ENCODE assay signal across 12 mouse cellular contexts in the genomic region with DNA sequence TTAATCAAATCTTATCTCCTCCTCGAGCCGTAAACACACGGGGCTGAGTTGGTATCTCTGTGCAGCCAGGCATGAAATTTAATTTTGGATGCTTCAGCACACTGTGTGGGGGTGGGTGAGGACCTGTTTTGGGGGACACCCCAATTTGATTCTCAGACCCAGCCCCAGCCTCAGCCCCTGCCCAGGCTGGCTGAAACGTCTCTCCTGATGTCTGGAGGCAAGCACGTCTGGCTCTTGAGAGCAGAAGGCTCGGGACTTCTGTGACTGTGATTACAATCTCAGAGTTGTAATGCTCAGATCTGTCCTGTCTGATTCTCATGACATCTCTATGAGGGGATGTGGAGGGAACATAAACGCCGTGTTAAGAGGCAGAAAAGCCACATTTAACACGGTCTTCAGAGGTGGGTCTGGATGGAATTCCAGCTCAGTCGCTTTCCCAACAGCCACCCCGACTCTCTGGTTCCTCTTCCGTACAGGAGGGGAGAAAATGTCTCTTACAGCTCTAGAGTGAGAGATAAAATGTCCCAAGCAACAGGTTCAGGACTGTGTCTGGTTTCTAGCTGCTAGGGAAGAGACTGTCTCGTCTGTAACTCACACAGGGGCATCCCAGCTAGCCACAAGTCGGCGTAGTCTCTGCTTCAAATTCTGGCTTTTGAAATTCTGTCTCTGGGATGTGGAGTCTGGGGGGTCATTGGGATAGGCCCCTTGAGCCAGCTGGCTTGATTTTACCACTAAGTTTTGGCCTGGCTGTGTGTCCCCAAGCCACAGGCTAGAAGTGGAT. TPM values are rescaled to one million over a fixed set of nuclear protein-coding genes. Genes with fewer than 3 reads are reported as not detected.
A peak's percentile ranks its signal among the peaks of the same experiment; 100 is the strongest.
DNase-seq lines count a peak whose midpoint lies in the region; ATAC-seq lines count a peak whose summit lies in the region.
"Had no signal": no experiment of that assay in that cellular context is flagged by ENCODE, and none has a peak within 500 bp of the region (broad histone marks: within the 10 kb centered on the region; RNA-seq: fewer than 3 reads in every experiment).

No protein-coding gene starts in this region.

- H3K27me3 ChIP-seq in heart, embryonic 14.5 days (ENCODE audit: control insufficient read depth, insufficient read depth, low read length): no peaks in the 10 kb centered on the region
- peaks cover 67% of the 10 kb centered on the region for H3K27me3 ChIP-seq in embryonic facial prominence, embryonic 10.5 days (replicated peaks; ENCODE audit: low read depth, poor library complexity, severe bottlenecking)
- peaks cover 10% of the 10 kb centered on the region for H3K27me3 ChIP-seq in hindbrain, embryonic 13.5 days
- H3K27me3 ChIP-seq in midbrain, embryonic 16.5 days (ENCODE audit: control insufficient read depth, insufficient read depth, low read depth, low read length): no peaks in the 10 kb centered on the region; the same call in 1 of the 2 replicates

- no peak overlapping the region for H3K9ac ChIP-seq in heart, embryonic 14.5 days (ENCODE audit: low read length)
- H3K9ac ChIP-seq in hindbrain, embryonic 13.5 days: no peak overlapping the region
- H3K9ac ChIP-seq in midbrain, embryonic 16.5 days (ENCODE audit: low read depth, low read length): no peak overlapping the region
- H3K9ac ChIP-seq: lung, embryonic 14.5 days had no signal

- H3K4me3 ChIP-seq in heart, embryonic 14.5 days (ENCODE audit: control insufficient read depth in 1 of 2, insufficient read depth in 1 of 2, low read depth in 1 of 2, low read length in 2 of 2): no peak overlapping the region
- H3K4me3 ChIP-seq in embryonic facial prominence, embryonic 10.5 days: peak overlapping the region; percentile 23; the same call in 1 of the 2 replicates
- H3K4me3 ChIP-seq in hindbrain, embryonic 13.5 days: no peak overlapping the region
- H3K4me3 ChIP-seq in midbrain, embryonic 16.5 days (ENCODE audit: low read depth, low read length): no peak overlapping the region

- peaks cover 29 to 30% of the 10 kb centered on the region in 2 experiments for H3K4me1 ChIP-seq in heart, embryonic 14.5 days (ENCODE audit: control insufficient read depth in 2 of 2, insufficient read depth in 2 of 2, low read length in 2 of 2)
- peaks cover 65% of the 10 kb centered on the region for H3K4me1 ChIP-seq in embryonic facial prominence, embryonic 10.5 days
- H3K4me1 ChIP-seq in hindbrain, embryonic 13.5 days (replicated peaks): peaks cover 78% of the 10 kb centered on the region
- peaks cover 46% of the 10 kb centered on the region for H3K4me1 ChIP-seq in midbrain, embryonic 16.5 days (ENCODE audit: control insufficient read depth, insufficient read depth, low read length)

- H3K27ac ChIP-seq in heart, embryonic 14.5 days (replicated peaks in 1 of 2; ENCODE audit: control insufficient read depth in 1 of 2, insufficient read depth in 1 of 2, low read depth in 2 of 2, low read length in 2 of 2): no peak overlapping the region
- H3K27ac ChIP-seq in embryonic facial prominence, embryonic 10.5 days (replicated peaks): peak overlapping the region; percentile 26; the same call in 1 of the 2 replicates
- H3K27ac ChIP-seq in hindbrain, embryonic 13.5 days: peak overlapping the region; percentile 55
- H3K27ac ChIP-seq in midbrain, embryonic 16.5 days (ENCODE audit: low read length): peak overlapping the region; percentile 35; the same call in 1 of the 2 replicates

- no peaks in the 10 kb centered on the region for H3K9me3 ChIP-seq in heart, embryonic 14.5 days (ENCODE audit: control insufficient read depth, low read length)
- H3K9me3 ChIP-seq in embryonic facial prominence, embryonic 10.5 days: no peaks in the 10 kb centered on the region
- H3K9me3 ChIP-seq in hindbrain, embryonic 13.5 days: no peaks in the 10 kb centered on the region
- H3K9me3 ChIP-seq in midbrain, embryonic 16.5 days (replicated peaks; ENCODE audit: control insufficient read depth, low read length, poor library complexity, severe bottlenecking): no peaks in the 10 kb centered on the region

- no peaks in the 10 kb centered on the region for H3K36me3 ChIP-seq in heart, embryonic 14.5 days (ENCODE audit: control insufficient read depth, insufficient read depth, low read length)
- H3K36me3 ChIP-seq in embryonic facial prominence, embryonic 10.5 days (replicated peaks): no peaks in the 10 kb centered on the region
- no peaks in the 10 kb centered on the region for H3K36me3 ChIP-seq in hindbrain, embryonic 13.5 days
- H3K36me3 ChIP-seq in midbrain, embryonic 16.5 days (ENCODE audit: control insufficient read depth, insufficient read depth, low read length): no peaks in the 10 kb centered on the region

- 0 out of 2 replicates have a peak overlapping the region, but pooled peaks have one; percentile 5 for H3K4me2 ChIP-seq in heart, embryonic 14.5 days (ENCODE audit: low read length)
- peak overlapping the region; percentile 30 for H3K4me2 ChIP-seq in hindbrain, embryonic 13.5 days
- 0 out of 2 replicates have a peak overlapping the region, but pooled peaks have one; percentile 1 for H3K4me2 ChIP-seq in midbrain, embryonic 16.5 days (ENCODE audit: low read length)
- H3K4me2 ChIP-seq: lung, embryonic 14.5 days had no signal

- DNase-seq in heart, adult 18-20 months: no peak
- no peak for DNase-seq in embryonic facial prominence, embryonic 10.5 days (ENCODE audit: low spot score)
- DNase-seq in yolk sac, embryonic 10.5 days (ENCODE audit: low spot score): no peak
- DNase-seq in layer of hippocampus, adult 8-10 months (ENCODE audit: low spot score in 2 of 2): no peak
- DNase-seq in kidney, postnatal 10 days: no peak
- DNase-seq: lung, embryonic 14.5 days; thymus, postnatal 25 days had no signal

- 38% methylated on average over 15 of the region's 15 CpGs for WGBS in heart, embryonic 14.5 days
- 29% methylated on average over 15 of the region's 15 CpGs for WGBS in embryonic facial prominence, embryonic 10.5 days
- 22% methylated on average over 15 of the region's 15 CpGs for WGBS in hindbrain, embryonic 13.5 days
- 18% methylated on average over 15 of the region's 15 CpGs for WGBS in midbrain, embryonic 16.5 days

- ATAC-seq in heart, embryonic 14.5 days (ENCODE audit: insufficient number of reproducible peaks, insufficient read depth, low FRiP score, low read depth): no peak
- ATAC-seq in hindbrain, embryonic 13.5 days (ENCODE audit: low FRiP score): peak; percentile 17; the same call in 1 of the 2 replicates
- 0 out of 2 replicates have a peak, but pooled peaks have one; percentile 40 for ATAC-seq in midbrain, embryonic 16.5 days
- ATAC-seq: CD4-positive, CD25-positive, alpha-beta regulatory T cell, adult 4 months; Patski had no signal

RNA-seq across cellular contexts. Expression of a gene that starts 50.5 kb away (rescaled TPM):
- 2.4 and 2.5 TPM in 2 replicates for polyA plus RNA-seq in heart, embryonic 14.5 days (2014; fragmentation: Nextera tagmentation; extraction: Ambion mirVana)
- total RNA-seq in heart, adult 18-20 months (2021): 1 to 10 TPM; 1.7 to 1.9 TPM
- polyA plus RNA-seq in embryonic facial prominence, embryonic 10.5 days (2016; fragmentation: Nextera tagmentation; extraction: Ambion mirVana): 1.9 and 3.1 TPM in 2 replicates
- 4.2 TPM in 2 replicates for polyA plus RNA-seq in hindbrain, embryonic 13.5 days (2015; fragmentation: Nextera tagmentation; extraction: Ambion mirVana)
- 3.0 and 3.5 TPM in 2 replicates for polyA plus RNA-seq in midbrain, embryonic 16.5 days (2015; fragmentation: Nextera tagmentation; extraction: Ambion mirVana)
- 10 to 100 TPM; 16.1 to 22.7 (median 21.2) TPM for total RNA-seq in layer of hippocampus, adult 8-10 months (2022)
- polyA plus RNA-seq: Patski had no signal

Comparison
In these comparisons a context has a peak if more than half of its experiments do, and no peak if none do; other contexts are left out.
1. H3K27ac ChIP-seq: peak in embryonic facial prominence, embryonic 10.5 days (single experiment), hindbrain, embryonic 13.5 days (single experiment) and midbrain, embryonic 16.5 days (single experiment); none in heart, embryonic 14.5 days (0 of 2).
2. Peak in every context shown above with its lines, with median percentiles within 50 percentile points of each other: H3K4me2 ChIP-seq.